Mouse (Mus musculus) hindbrain, embryonic 15.5 days (tissue): ENCODE measurements around the gene Phb. TPM values are rescaled to one million over a fixed set of nuclear protein-coding genes. Genes with fewer than 3 reads are reported as not detected.
A peak's percentile ranks its signal among the peaks of the same experiment; 100 is the strongest.

Experiments
- ATAC-seq: fragments of 200-750 bp; cut with Nextera tagmentation; 2 replicates; pipeline ENCODE4 v1.8.0; 2017; ENCODE audit warnings: low read depth, moderate number of reproducible peaks, moderate TSS enrichment; ENCODE audit not compliant: low FRiP score
- H3K27ac ChIP-seq: fragments of 300-500 bp; sonication (generic); replicated peaks from 2 replicates; pipeline ENCODE4 v1.5.1; 2015; ENCODE audit warnings: mild to moderate bottlenecking, inconsistent platforms
- H3K27me3 ChIP-seq: fragments of 300-500 bp; sonication (generic); 2 replicates; pipeline ENCODE4 v1.6.1; 2015; ENCODE audit warnings: control low read depth, inconsistent platforms
- H3K36me3 ChIP-seq: fragments of 300-500 bp; sonication (generic); 2 replicates; pipeline ENCODE4 v1.6.1; 2015; ENCODE audit warnings: control low read depth, inconsistent platforms
- H3K4me1 ChIP-seq: fragments of 300-500 bp; sonication (generic); replicated peaks from 2 replicates; pipeline ENCODE4 v1.6.1; 2015; ENCODE audit warnings: control low read depth, inconsistent platforms
- H3K4me2 ChIP-seq: fragments of 300-500 bp; sonication (generic); 2 replicates; pipeline ENCODE4 v1.6.1; 2015; ENCODE audit warnings: moderate library complexity, mild to moderate bottlenecking, inconsistent platforms
- H3K4me3 ChIP-seq: fragments of 300-500 bp; sonication (generic); 2 replicates; pipeline ENCODE4 v1.5.1; 2015; ENCODE audit warnings: mild to moderate bottlenecking, inconsistent platforms
- H3K9ac ChIP-seq: fragments of 300-500 bp; sonication (generic); 2 replicates; pipeline ENCODE4 v1.6.1; 2015; ENCODE audit warnings: inconsistent platforms
- H3K9me3 ChIP-seq: fragments of 300-500 bp; sonication (generic); 2 replicates; pipeline ENCODE4 v1.6.1; 2016; ENCODE audit warnings: control low read depth, inconsistent platforms
- WGBS: fragments of 180-500 bp; shearing (Covaris S2); methylation state at CpG from one replicate; pipeline ENCODE4 v1.1.7; 2015; 5-methylcytosine and 5-hydroxymethylcytosine counted together
- polyA plus RNA-seq: library from polyadenylated mRNA; unstranded; fragments of >200 nt; fragmentation: Nextera tagmentation; extraction: Ambion mirVana; gene quantifications from 2 replicates; pipeline ENCODE4 v1.2.1, GENCODE M21; 2015

The Phb gene
- polyA plus RNA-seq, 1 experiment from 2014 or later = 187 TPM

DNA sequence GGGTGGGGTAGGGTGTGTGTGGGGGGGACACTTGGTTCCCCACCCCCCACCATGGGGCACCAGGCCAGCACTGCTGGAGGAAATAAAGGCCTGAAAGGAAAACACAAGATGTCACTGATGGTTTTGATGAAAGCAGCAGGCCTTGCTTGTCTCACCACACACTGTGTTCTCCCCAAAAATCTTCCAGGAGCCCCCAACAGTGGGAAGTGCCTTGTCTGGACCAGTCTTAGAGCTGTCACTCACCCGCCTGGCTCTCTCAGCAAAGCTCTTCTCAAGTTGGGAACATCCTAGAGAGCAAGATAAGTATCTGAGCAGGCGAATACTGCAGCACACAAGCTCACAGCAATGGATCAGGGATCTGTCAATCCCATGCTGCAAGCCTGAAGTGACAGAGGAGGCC is 26.0 kb upstream of the Phb start:
- Histone ChIP-seq H3K9ac (no peak overlapping the region), H3K4me3 (no peak overlapping the region), H3K27me3 (peaks cover 23% of the 10 kb centered on the region), H3K4me1 (peaks cover 25% of the 10 kb centered on the region), H3K36me3 (no peaks in the 10 kb centered on the region), H3K4me2 (no peak overlapping the region), H3K27ac (no peak overlapping the region), H3K9me3 (no peaks in the 10 kb centered on the region)
- ATAC-seq = no peak
- WGBS = 62% methylated on average over 2 of the region's 2 CpGs

DNA sequence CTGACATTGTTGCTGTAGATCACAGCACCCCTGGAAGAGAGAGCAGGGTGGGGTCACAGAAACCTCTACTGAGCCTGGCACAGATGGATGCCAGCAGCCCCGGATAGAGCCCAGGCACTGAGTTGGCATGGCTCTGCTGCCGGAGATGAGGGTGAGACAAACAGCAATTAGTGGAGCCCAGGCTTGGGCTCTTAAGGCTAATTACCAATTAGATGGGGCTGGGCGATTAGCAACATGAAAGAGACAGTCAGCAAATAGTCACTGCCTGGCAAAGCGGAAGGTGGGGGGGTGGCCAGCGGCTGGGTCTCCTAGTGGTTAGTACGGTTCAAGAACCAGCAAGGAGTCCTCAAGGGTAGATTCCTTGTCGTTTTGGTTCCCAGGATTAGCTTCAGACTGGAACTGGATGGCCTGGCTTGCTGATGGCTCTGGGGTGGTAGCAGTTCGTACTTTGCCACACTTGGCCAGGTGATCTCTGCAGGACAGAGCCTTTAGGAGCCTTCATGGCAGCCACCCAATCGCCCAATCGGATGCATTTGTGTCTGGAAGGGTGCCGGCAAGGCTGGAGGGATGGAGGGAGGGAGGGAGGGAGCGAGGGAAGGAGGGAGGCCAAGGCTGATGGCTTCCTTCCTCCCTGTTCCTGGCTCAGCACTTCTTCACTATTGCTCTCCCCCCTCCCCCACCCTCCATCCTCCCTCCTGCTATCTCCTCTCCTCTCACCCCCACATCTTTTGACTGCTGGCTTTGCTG is 24.1 kb upstream of the Phb start:
- Histone ChIP-seq H3K9ac (no peak overlapping the region), H3K27ac (no peak overlapping the region), H3K27me3 (peaks cover 34% of the 10 kb centered on the region), H3K4me1 (peaks cover 27% of the 10 kb centered on the region), H3K4me2 (0 out of 2 replicates have a peak overlapping the region, but pooled peaks have one; percentile 6), H3K9me3 (no peaks in the 10 kb centered on the region), H3K4me3 (no peak overlapping the region), H3K36me3 (no peaks in the 10 kb centered on the region)
- ATAC-seq = peak; percentile 16; the same call in 1 of the 2 replicates
- 40% methylated on average over 12 of the region's 12 CpGs for WGBS

DNA sequence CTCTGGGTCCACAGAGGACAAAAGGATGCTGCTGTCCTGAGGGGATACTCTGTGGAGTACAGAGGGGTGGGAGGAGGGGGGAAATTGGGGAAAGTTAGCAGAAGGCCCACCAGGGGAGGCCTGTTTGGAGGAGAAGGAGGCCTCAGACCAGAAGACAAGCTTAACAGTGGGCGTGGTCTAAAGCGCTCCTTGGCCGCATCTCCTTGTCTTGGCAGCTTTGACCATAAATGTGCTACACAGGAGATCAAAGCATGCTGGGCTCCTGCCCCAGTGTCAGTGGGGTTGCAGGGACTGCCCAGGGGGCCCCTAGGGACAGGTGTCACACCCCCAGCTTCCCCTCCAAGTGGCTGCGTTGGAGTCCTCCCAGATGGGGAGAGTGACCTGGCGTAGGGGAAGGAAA is 22.9 kb upstream of the Phb start:
- Histone ChIP-seq H3K4me3 (no peak overlapping the region), H3K4me2 (no peak overlapping the region), H3K36me3 (no peaks in the 10 kb centered on the region), H3K27ac (no peak overlapping the region), H3K9me3 (no peaks in the 10 kb centered on the region), H3K4me1 (peaks cover 29% of the 10 kb centered on the region), H3K27me3 (peaks cover 34% of the 10 kb centered on the region), H3K9ac (no peak overlapping the region)
- 54% methylated on average over 4 of the region's 5 CpGs for WGBS
- ATAC-seq = no peak

DNA sequence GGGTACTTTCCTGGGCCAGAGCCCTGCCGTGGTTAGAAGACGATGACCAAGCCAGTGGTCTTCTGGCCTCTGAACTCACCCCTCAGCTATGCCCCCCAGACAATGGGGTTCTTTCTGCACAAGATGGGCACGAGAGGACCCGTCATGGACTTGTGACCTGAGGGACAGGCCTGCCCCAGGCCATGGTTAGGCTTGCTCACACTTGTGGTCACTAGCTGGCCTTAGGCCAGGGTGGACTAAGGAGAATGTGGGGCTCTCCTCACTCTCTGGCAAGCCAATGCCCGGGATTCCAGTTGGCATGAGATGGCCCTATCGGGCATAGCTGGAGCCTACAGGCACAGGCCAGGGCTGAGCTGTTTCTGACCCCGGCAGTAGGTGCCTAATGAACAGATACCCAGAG is 22.4 kb upstream of the Phb start:
- H3K4me3 ChIP-seq = no peak overlapping the region
- no peak for ATAC-seq

DNA sequence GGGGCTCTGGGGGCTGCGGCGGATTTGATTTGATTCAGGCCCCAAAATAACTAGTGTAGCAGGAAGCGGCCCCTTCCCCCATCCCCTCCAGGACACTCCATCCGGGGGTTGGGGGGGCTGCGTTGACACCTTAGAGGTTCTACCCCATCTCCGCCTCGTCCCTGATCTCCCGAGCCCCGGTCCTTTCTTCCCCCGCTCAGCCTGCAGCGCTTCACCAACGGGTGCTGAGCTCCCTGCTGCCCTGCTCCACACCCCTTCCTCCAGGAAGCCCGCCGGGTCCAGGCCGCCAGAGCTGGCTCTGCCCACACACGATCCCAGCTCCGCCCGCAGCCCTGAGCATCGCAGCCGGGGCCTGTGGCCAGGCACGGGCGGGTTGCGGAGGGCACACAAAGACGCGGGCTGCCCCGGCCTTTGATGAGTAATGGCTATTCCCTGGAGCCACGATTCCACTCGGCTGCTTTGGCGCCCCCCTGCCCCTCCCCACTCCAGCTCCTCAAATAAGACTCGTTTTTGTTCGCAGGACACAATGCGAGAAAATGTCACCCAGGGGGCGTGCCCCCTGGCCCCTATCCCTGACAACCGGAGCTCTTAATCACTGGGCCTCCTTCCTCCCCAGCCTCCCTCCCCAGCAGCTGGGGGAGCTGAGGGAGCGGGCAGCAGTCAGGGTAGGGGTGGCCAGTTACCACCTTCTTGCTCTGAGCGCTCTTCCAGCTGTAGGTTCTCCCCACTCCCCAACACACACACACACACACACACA is 21.2 kb upstream of the Phb start:
- H3K9ac ChIP-seq = peak overlapping the region; percentile 11; the same call in 1 of the 2 replicates
- no peaks in the 10 kb centered on the region for H3K9me3 ChIP-seq
- peak overlapping the region; percentile 39 for H3K4me2 ChIP-seq
- no peak overlapping the region for H3K27ac ChIP-seq
- 2% methylated on average over 36 of the region's 36 CpGs for WGBS
- H3K27me3 ChIP-seq = peaks cover 34% of the 10 kb centered on the region
- no peaks in the 10 kb centered on the region for H3K36me3 ChIP-seq
- H3K4me1 ChIP-seq = peaks cover 29% of the 10 kb centered on the region
- 0 out of 2 replicates have a peak overlapping the region, but pooled peaks have one; percentile 4 for H3K4me3 ChIP-seq
- ATAC-seq = no peak

More for the DNA sequence above, 22.4 kb upstream of the Phb start:
- peaks cover 29% of the 10 kb centered on the region for H3K4me1 ChIP-seq
- no peak overlapping the region for H3K27ac ChIP-seq
- H3K9me3 ChIP-seq = no peaks in the 10 kb centered on the region
- no peaks in the 10 kb centered on the region for H3K36me3 ChIP-seq
- H3K27me3 ChIP-seq = peaks cover 34% of the 10 kb centered on the region
- H3K9ac ChIP-seq = no peak overlapping the region
- no peak overlapping the region for H3K4me2 ChIP-seq
- 76% methylated on average over 7 of the region's 7 CpGs for WGBS

- WGBS = 41% methylated on average over 3 of the region's 3 CpGs
- H3K4me1 ChIP-seq = peaks cover 29% of the 10 kb centered on the region
- H3K4me2 ChIP-seq = no peak overlapping the region
- H3K9me3 ChIP-seq = no peaks in the 10 kb centered on the region
- H3K27me3 ChIP-seq = peaks cover 36% of the 10 kb centered on the region
- no peak overlapping the region for H3K9ac ChIP-seq
- H3K27ac ChIP-seq = no peak overlapping the region
- no peaks in the 10 kb centered on the region for H3K36me3 ChIP-seq
- no peak for ATAC-seq
- H3K4me3 ChIP-seq = no peak overlapping the region
These were observed 20.6 kb upstream of the Phb start for GRCm38 (mm10) chr11:95646154-95646490.

GRCm38 (mm10) chr11:95647791-95648190 is 19.0 kb upstream of the Phb start:
- no peak overlapping the region for H3K4me3 ChIP-seq
- 42% methylated on average over 3 of the region's 3 CpGs for WGBS
- H3K27me3 ChIP-seq = peaks cover 42% of the 10 kb centered on the region
- ATAC-seq = no peak
- H3K9me3 ChIP-seq = no peaks in the 10 kb centered on the region
- no peak overlapping the region for H3K27ac ChIP-seq
- H3K4me2 ChIP-seq = no peak overlapping the region
- H3K9ac ChIP-seq = no peak overlapping the region
- no peaks in the 10 kb centered on the region for H3K36me3 ChIP-seq
- peaks cover 24% of the 10 kb centered on the region for H3K4me1 ChIP-seq

DNA sequence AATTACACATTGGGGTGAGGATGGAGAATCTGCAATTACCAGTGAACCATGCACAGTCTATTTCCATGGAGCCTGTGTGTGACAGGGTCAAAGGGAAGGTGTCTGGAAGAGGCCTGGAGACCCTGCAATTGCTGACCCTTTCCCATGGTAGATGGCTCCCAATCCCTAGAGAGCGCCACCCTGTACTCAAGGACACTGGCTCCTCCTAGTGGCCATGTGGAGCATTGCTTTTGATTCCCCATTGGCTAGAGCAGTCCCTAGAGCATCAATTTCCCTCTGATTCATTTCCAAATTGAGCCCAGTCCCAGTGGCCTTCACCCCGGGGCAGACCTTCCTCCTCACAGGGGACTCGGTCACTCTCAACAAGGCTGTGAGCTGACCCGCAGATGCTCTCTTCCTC is 17.9 kb upstream of the Phb start:
- peaks cover 16% of the 10 kb centered on the region for H3K4me1 ChIP-seq
- no peak overlapping the region for H3K27ac ChIP-seq
- H3K36me3 ChIP-seq = no peaks in the 10 kb centered on the region
- H3K9ac ChIP-seq = no peak overlapping the region
- no peak overlapping the region for H3K4me3 ChIP-seq
- WGBS = 3% methylated on average over 4 of the region's 4 CpGs
- no peaks in the 10 kb centered on the region for H3K9me3 ChIP-seq
- no peak overlapping the region for H3K4me2 ChIP-seq
- ATAC-seq = peak; percentile 13; the same call in 1 of the 2 replicates
- peaks cover 37% of the 10 kb centered on the region for H3K27me3 ChIP-seq

GRCm38 (mm10) chr11:95649560-95649959 is 17.2 kb upstream of the Phb start:
- Histone ChIP-seq H3K9me3 (no peaks in the 10 kb centered on the region), H3K4me1 (peaks cover 12% of the 10 kb centered on the region), H3K36me3 (no peaks in the 10 kb centered on the region), H3K4me3 (no peak overlapping the region), H3K4me2 (no peak overlapping the region), H3K27me3 (peaks cover 30% of the 10 kb centered on the region), H3K9ac (no peak overlapping the region), H3K27ac (no peak overlapping the region)
- 83% methylated on average over 7 of the region's 7 CpGs for WGBS
- no peak for ATAC-seq

- no peaks in the 10 kb centered on the region for H3K9me3 ChIP-seq
- peaks cover 11% of the 10 kb centered on the region for H3K4me1 ChIP-seq
- no peak for ATAC-seq
- 42% methylated on average over 2 of the region's 2 CpGs for WGBS
- no peak overlapping the region for H3K4me3 ChIP-seq
- H3K9ac ChIP-seq = no peak overlapping the region
- no peak overlapping the region for H3K4me2 ChIP-seq
- no peak overlapping the region for H3K27ac ChIP-seq
- H3K36me3 ChIP-seq = no peaks in the 10 kb centered on the region
- peaks cover 27% of the 10 kb centered on the region for H3K27me3 ChIP-seq
These were observed 16.8 kb upstream of the Phb start for GRCm38 (mm10) chr11:95650001-95650400.

DNA sequence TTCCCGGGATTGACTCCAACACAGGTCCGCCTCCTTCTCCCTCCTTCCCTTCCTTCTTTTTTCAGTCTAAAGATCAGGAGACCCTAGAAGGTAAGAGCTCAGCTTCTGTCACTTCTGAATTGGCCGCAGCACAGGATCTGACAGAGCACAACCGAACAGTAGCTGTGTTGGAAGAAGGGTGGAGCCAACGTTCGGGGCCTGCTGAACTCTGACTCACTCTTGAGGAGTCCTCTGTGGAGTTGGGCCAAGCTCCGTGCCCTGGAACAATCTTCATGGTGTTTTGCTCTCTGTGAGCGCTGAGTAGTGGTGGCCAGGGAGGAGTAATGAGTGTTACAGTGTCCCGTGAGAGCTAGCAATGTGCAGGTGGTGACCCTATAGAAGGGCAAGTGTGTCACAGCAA is 15.8 kb upstream of the Phb start:
- H3K27me3 ChIP-seq = peaks cover 17% of the 10 kb centered on the region
- ATAC-seq = no peak
- peaks cover 3% of the 10 kb centered on the region; the same call in 1 of the 2 replicates for H3K4me1 ChIP-seq
- H3K9me3 ChIP-seq = no peaks in the 10 kb centered on the region
- H3K27ac ChIP-seq = no peak overlapping the region
- H3K4me3 ChIP-seq = no peak overlapping the region
- no peak overlapping the region for H3K4me2 ChIP-seq
- H3K36me3 ChIP-seq = no peaks in the 10 kb centered on the region
- H3K9ac ChIP-seq = no peak overlapping the region
- WGBS = 70% methylated on average over 9 of the region's 9 CpGs

GRCm38 (mm10) chr11:95657449-95657848 is 9.3 kb upstream of the Phb start:
- 0 out of 2 replicates have a peak, but pooled peaks cover 3% of the 10 kb centered on the region for H3K27me3 ChIP-seq
- H3K4me1 ChIP-seq = no peaks in the 10 kb centered on the region
- H3K4me3 ChIP-seq = no peak overlapping the region
- H3K27ac ChIP-seq = no peak overlapping the region
- no peak overlapping the region for H3K9ac ChIP-seq
- H3K36me3 ChIP-seq = no peaks in the 10 kb centered on the region
- H3K4me2 ChIP-seq = no peak overlapping the region
- ATAC-seq = no peak
- no peaks in the 10 kb centered on the region for H3K9me3 ChIP-seq
- WGBS = 78% methylated on average over 4 of the region's 4 CpGs
